Mouse (Mus musculus): ENCODE data around the gene Gm28035. TPM values are rescaled to one million over a fixed set of nuclear protein-coding genes. Genes with fewer than 3 reads are reported as not detected.

The Gm28035 gene
- polyA plus RNA-seq, 1 experiment from 2014 or later: 0.09 TPM

DNA sequence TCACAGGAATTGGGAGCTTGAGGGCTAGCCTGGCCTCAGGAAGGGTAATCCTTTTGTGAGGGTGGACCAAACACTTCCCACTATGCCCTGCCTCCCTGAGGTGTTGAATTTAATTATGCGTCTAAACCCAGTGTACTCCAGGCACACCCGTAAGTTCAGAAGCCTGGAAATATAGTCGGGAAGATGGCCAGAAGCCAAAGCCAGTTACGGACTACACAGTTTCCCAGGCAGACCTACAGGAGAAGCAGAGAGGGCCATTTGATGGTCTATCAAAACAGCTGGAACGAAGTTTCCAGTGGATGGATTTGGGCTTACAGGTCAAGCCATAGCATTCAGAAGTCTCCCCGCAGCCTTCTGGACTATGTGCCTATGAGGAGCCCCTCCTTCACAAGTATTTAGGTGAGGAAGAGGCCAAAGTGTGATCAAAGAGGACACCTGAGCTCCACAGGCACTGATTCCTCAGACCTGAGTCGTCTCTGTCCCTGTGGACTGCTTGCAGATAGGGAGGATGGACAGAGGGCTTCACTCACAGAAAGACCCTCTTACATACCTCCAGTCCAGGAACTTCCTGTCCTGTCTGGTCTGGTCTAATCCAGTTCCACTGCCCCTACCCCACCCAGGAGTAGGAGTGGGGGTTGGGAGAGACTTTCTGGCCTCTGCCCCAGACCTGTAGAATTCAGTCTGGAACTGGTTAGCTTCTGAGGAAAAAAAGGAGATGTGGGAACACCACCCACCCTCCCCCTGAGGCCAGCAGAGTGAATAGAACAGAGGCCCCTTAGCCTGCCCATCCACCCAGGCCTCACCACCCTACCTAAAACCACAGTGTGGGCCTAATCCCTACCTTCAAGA, 24.5 kb downstream of the Gm28035 start:
- Histone ChIP-seq H3K27me3 (no peaks in the 10 kb centered on the region), H3K4me2 (replicated peaks) (no peak overlapping the region), H3K27ac (replicated peaks) (peak overlapping the region; percentile 89), H3K9me3 (replicated peaks) (no peaks in the 10 kb centered on the region), H3K4me3 (replicated peaks) (no peak overlapping the region), H3K36me3 (peaks cover 39% of the 10 kb centered on the region), H3K9ac (no peak overlapping the region), H3K4me1 (peaks cover 41% of the 10 kb centered on the region)
- 48% methylated on average over 7 of the region's 7 CpGs for WGBS
- ATAC-seq (ENCODE audit: insufficient number of reproducible peaks, low FRiP score, low TSS enrichment, low read depth): 0 out of 2 replicates have a peak, but pooled peaks have one; percentile 9

DNA sequence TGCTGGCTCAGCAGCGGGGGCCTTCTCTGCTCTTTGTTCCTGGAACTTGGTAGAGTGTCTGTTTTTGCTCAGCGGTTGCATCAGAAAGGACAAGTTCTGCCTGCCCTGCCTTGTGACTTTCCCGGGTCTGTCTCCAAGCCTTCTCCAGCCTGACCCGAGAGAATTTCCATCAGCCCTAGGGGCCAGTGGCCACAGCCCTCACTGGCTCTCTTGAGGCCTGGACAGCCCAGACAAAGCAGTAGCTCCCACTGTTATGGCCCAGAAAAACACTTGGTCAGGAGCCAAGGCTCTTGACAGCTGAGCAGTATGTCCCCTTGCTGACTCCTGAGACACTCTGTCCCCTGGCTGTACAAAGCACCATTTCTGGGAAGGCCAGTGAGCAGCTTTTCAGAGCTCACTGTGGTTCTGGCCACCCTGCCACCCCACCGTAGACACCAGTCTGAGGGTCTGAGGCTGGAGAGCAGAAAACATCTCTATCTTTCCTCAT, 25.4 kb downstream of the Gm28035 start, which contains the start of gene Phyhd1:
Phyhd1 (plus strand) TSS at position 437 of the 487 bp plus-strand sequence.
- H3K4me2 ChIP-seq (replicated peaks): 0 out of 2 replicates have a peak within 1 kb of the TSS, but pooled peaks have one; percentile 12
- peaks cover 32% of the 10 kb centered on the region for H3K36me3 ChIP-seq
- H3K4me1 ChIP-seq: peaks cover 43% of the 10 kb centered on the region
- H3K9ac ChIP-seq: peak within 1 kb of the TSS; percentile 21; the same call in 1 of the 2 replicates
- no peak within 1 kb of the TSS for H3K4me3 ChIP-seq (replicated peaks)
- no peaks in the 10 kb centered on the region for H3K9me3 ChIP-seq (replicated peaks)
- no peak for ATAC-seq (ENCODE audit: insufficient number of reproducible peaks, low FRiP score, low TSS enrichment, low read depth)
- 22% methylated on average over 5 of the region's 5 CpGs for WGBS
- H3K27me3 ChIP-seq: no peaks in the 10 kb centered on the region
- H3K27ac ChIP-seq (replicated peaks): peak within 1 kb of the TSS; percentile 89

DNA sequence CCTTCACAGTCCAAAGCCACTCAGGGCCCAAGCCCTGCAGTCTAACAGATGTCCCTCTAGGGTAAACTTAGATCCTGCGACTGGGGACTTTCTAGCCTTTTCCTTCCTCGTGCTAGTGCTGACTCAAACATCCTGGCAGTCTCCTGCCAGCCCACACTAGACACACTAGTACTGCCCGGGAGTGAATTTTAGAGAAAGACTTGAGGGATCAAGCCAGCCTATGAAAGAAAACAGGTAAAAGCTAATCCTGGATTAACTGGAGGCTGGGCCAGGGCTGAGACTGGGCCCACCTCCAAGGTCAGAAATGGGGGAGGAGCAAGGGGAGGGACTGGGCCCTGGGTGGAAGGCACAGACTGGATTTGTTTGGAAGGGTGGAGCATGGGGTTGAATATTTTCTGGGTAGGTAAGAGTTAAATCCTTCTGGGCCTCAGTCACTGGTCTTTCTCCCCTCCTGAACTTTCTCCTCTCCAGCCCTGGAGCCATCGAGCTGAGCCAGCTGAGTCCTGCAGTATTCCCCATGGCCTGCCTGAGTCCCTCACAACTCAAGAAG, 26.1 kb downstream of the Gm28035 start:
- 12% methylated on average over 4 of the region's 4 CpGs for WGBS

DNA sequence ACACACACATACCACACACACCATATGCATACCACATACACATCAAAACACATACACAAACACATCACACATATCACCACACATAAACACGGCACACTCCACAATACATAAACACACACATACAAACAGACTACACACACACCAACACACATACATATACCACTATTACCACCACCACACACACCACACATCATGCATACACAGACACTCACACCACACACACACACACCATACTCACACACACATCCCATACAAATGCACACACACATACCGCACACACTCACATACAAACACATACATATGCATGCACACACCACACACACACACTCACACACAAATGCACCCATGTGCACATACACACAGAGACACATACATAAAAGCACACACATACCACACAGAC, 27.1 kb downstream of the Gm28035 start:
- WGBS: 95% methylated on average over 2 of the region's 2 CpGs
- H3K4me1 ChIP-seq: peaks cover 43% of the 10 kb centered on the region
- no peak overlapping the region for H3K27ac ChIP-seq (replicated peaks)
- ATAC-seq (ENCODE audit: insufficient number of reproducible peaks, low FRiP score, low TSS enrichment, low read depth): no peak
- H3K9ac ChIP-seq: no peak overlapping the region
- H3K4me2 ChIP-seq (replicated peaks): no peak overlapping the region
- H3K36me3 ChIP-seq: peaks cover 16% of the 10 kb centered on the region
- H3K4me3 ChIP-seq (replicated peaks): no peak overlapping the region
- no peaks in the 10 kb centered on the region for H3K9me3 ChIP-seq (replicated peaks)
- H3K27me3 ChIP-seq: no peaks in the 10 kb centered on the region

More for the DNA sequence above, 26.1 kb downstream of the Gm28035 start:
- H3K27me3 ChIP-seq: no peaks in the 10 kb centered on the region
- no peak overlapping the region for H3K4me3 ChIP-seq (replicated peaks)
- peak overlapping the region; percentile 21; the same call in 1 of the 2 replicates for H3K9ac ChIP-seq
- H3K4me1 ChIP-seq: peaks cover 43% of the 10 kb centered on the region
- 0 out of 2 replicates have a peak overlapping the region, but pooled peaks have one; percentile 12 for H3K4me2 ChIP-seq (replicated peaks)
- H3K36me3 ChIP-seq: peaks cover 25% of the 10 kb centered on the region
- ATAC-seq (ENCODE audit: insufficient number of reproducible peaks, low FRiP score, low TSS enrichment, low read depth): peak; percentile 36; the same call in 1 of the 2 replicates
- H3K27ac ChIP-seq (replicated peaks): peak overlapping the region; percentile 89
- no peaks in the 10 kb centered on the region for H3K9me3 ChIP-seq (replicated peaks)

DNA sequence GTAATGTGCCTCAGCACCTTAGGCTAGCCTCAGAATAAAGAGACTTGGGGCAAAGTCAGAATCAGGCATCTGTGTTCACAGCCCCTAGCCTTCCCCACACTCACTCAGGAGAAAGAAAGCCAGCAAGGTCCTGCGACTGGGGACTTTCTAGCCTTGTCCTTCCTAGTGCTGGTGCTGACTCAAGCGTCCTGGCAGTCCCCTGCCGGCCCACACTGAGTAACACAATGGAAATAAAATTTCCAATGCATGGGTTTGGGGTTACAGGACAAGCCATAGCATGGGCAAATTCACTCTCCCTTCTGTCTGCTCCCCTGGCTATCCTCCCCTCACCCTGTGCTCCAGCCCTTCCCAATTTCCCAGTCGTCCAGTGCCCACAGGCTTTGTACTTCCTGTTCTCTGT, 28.0 kb downstream of the Gm28035 start:
- Histone ChIP-seq H3K36me3 (peaks cover 12% of the 10 kb centered on the region), H3K9ac (no peak overlapping the region), H3K27me3 (no peaks in the 10 kb centered on the region), H3K9me3 (replicated peaks) (no peaks in the 10 kb centered on the region), H3K4me3 (replicated peaks) (no peak overlapping the region), H3K27ac (replicated peaks) (no peak overlapping the region), H3K4me1 (peaks cover 39% of the 10 kb centered on the region), H3K4me2 (replicated peaks) (no peak overlapping the region)
- 55% methylated on average over 4 of the region's 4 CpGs for WGBS
- ATAC-seq (ENCODE audit: insufficient number of reproducible peaks, low FRiP score, low TSS enrichment, low read depth): no peak

DNA sequence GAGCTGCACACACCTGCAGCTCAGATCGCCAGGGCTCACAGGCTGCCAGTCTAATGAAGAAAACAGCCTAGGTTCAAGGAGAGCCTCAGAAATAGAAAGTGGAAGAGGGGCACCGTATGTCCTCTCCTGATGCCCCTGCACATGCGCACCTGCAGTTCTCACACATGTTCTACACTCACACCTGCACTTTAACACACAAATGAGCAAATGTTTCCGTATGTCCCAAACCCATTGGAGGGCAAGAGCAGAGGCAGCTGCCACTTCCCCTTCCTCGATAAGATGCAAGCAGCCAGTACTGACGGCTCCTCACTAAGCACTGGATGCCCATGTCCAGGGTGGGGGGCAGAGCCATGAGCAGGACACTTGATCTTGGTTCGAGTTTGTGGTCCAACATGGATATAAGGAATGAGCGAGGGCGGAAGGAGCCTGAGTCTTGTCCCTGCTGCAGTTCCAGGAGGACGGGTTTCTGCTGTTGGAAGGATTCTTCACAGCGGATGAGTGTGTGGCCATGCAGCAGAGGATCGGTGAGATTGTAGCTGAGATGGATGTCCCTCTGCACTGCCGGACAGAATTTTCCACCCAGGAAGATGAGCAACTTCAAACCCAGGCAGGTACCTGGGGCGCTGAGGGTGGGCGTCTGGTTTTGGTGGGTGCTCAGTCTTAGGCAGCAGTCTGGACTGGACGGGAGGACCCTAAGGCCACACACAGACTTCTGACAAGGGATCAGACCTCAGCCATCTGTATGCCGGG, 29.0 kb downstream of the Gm28035 start:
- H3K36me3 ChIP-seq: peaks cover 1% of the 10 kb centered on the region; the same call in 1 of the 2 replicates
- H3K27me3 ChIP-seq: no peaks in the 10 kb centered on the region
- H3K4me1 ChIP-seq: peaks cover 35% of the 10 kb centered on the region
- 84% methylated on average over 17 of the region's 17 CpGs for WGBS
- H3K4me2 ChIP-seq (replicated peaks): no peak overlapping the region
- H3K9me3 ChIP-seq (replicated peaks): no peaks in the 10 kb centered on the region
- peak overlapping the region; percentile 49 for H3K27ac ChIP-seq (replicated peaks)
- no peak for ATAC-seq (ENCODE audit: insufficient number of reproducible peaks, low FRiP score, low TSS enrichment, low read depth)
- no peak overlapping the region for H3K9ac ChIP-seq
- no peak overlapping the region for H3K4me3 ChIP-seq (replicated peaks)

DNA sequence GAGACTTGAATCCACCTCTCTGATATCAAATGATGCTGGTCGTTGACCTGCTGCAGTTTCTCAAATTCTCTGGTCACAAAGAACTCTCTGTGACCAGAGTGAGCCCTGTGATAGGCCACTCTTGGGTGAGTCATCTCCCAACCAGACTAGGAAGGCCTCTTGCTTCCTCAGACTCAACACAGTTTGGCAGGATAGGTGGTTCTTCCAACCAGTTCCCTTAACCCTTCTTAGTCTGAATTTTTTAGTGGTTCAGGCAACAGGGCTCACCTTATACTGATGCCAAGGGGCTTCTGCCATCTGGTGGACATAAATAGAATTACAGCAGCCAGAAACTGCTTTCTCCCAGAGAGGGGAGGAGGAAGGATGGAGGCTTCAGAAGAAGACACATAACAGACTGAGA, 29.8 kb downstream of the Gm28035 start:
- H3K9ac ChIP-seq: no peak overlapping the region
- WGBS: 22% methylated on average over 1 of the region's 1 CpGs
- peak; percentile 81 for ATAC-seq (ENCODE audit: insufficient number of reproducible peaks, low FRiP score, low TSS enrichment, low read depth)

DNA sequence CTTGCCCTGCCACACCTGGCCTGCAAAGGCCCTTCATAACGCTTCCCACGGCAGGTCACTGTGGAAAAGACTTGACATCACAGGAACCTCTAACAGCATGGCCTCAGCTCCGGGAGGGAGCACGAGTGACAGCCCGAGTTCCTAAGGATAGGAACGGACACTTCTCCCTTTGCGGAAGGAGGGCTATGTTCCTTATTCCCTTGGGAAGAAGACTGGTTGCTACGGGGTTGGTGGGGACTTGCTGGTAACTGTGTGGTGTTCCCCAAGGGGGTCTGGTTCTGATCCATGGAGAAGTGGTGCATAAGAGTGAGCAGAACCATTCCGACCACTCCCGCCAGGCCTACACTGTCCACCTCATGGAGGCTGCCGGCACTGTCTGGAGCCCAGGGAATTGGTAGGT, 40.4 kb downstream of the Gm28035 start, which contains the start of gene Gm28038:
Gm28038 (plus strand) TSS at position 301 of the 400 bp plus-strand sequence.
- Histone ChIP-seq H3K9me3 (replicated peaks) (no peaks in the 10 kb centered on the region), H3K36me3 (0 out of 2 replicates have a peak, but pooled peaks cover 2% of the 10 kb centered on the region), H3K4me1 (peaks cover 8% of the 10 kb centered on the region), H3K4me3 (replicated peaks) (no peak within 1 kb of the TSS), H3K4me2 (replicated peaks) (no peak within 1 kb of the TSS), H3K27me3 (no peaks in the 10 kb centered on the region), H3K9ac (no peak within 1 kb of the TSS), H3K27ac (replicated peaks) (no peak within 1 kb of the TSS)
- WGBS: 85% methylated on average over 11 of the region's 11 CpGs
- ATAC-seq (ENCODE audit: insufficient number of reproducible peaks, low FRiP score, low TSS enrichment, low read depth): no peak

More for the DNA sequence above, 29.8 kb downstream of the Gm28035 start:
- Histone ChIP-seq H3K4me1 (peaks cover 28% of the 10 kb centered on the region), H3K4me2 (replicated peaks) (no peak overlapping the region), H3K27ac (replicated peaks) (peak overlapping the region; percentile 49), H3K4me3 (replicated peaks) (no peak overlapping the region), H3K9me3 (replicated peaks) (no peaks in the 10 kb centered on the region), H3K36me3 (no peaks in the 10 kb centered on the region), H3K27me3 (no peaks in the 10 kb centered on the region)

DNA sequence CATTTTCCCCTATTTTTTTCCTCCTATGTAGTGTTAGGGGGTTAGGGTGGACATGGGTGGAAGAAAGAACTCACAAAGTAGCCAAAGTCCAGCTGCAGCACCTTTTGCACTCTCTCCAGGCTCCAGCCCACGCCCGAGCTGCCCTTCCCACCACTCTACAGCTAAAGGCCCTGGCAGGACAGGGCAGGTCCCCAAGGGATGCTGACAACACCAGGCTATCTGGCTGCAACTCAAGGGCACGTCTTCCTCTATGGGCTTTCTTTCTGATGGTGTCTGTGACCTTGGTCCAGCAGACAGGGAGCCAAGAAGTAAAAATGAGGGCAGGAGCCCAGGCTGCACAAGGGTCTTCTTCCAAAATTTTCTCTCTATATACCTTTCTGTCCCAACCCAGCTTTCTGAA, 41.3 kb downstream of the Gm28035 start:
- Histone ChIP-seq H3K4me3 (replicated peaks) (no peak overlapping the region), H3K27ac (replicated peaks) (no peak overlapping the region), H3K36me3 (0 out of 2 replicates have a peak, but pooled peaks cover 2% of the 10 kb centered on the region), H3K4me1 (peaks cover 8% of the 10 kb centered on the region), H3K27me3 (no peaks in the 10 kb centered on the region), H3K9ac (no peak overlapping the region), H3K9me3 (replicated peaks) (no peaks in the 10 kb centered on the region), H3K4me2 (replicated peaks) (no peak overlapping the region)
- WGBS: 81% methylated on average over 3 of the region's 3 CpGs
- ATAC-seq (ENCODE audit: insufficient number of reproducible peaks, low FRiP score, low TSS enrichment, low read depth): no peak

DNA sequence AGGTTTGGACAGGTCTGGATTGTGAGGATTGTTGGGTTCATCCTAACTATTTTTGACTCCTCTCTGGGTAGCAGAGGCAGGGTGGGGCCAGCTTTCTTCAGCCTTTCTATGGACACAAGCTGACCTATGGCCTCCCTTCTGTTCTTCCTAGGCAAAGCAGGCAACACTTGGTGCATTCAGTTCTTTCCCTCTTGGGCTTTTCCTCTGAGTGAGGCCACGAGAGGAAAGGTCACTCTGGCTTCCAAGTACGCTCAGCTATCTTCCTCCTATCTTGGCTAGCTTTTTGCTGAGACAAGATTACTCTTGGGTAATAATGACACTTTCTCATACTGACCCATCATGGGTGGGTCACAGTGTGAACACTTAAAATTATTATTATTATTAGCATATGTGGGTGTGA, 42.8 kb downstream of the Gm28035 start:
- Histone ChIP-seq H3K4me3 (replicated peaks) (no peak overlapping the region), H3K36me3 (0 out of 2 replicates have a peak, but pooled peaks cover 2% of the 10 kb centered on the region), H3K27ac (replicated peaks) (no peak overlapping the region), H3K9ac (no peak overlapping the region), H3K4me2 (replicated peaks) (no peak overlapping the region), H3K4me1 (peaks cover 21% of the 10 kb centered on the region), H3K9me3 (replicated peaks) (no peaks in the 10 kb centered on the region), H3K27me3 (no peaks in the 10 kb centered on the region)
- ATAC-seq (ENCODE audit: insufficient number of reproducible peaks, low FRiP score, low TSS enrichment, low read depth): no peak
- WGBS: 86% methylated on average over 2 of the region's 2 CpGs

Measured in embryonic facial prominence, embryonic 15.5 days (tissue).